Mouse (Mus musculus) thymus, postnatal 0 days (tissue): ENCODE measurements around the gene Arl10. TPM values are rescaled to one million over a fixed set of nuclear protein-coding genes. Genes with fewer than 3 reads are reported as not detected.
"Not testable (repeated sequence)": the region's sequence is repeated elsewhere in the genome, so short reads cannot be mapped to it uniquely, and the experiment has no call there.

Experiments used
- DNase-seq: peaks from one replicate; pipeline ENCODE4 v3.0.0-alpha.2; 2015; ENCODE audit warnings: low spot score
- microRNA-seq: library from miRNA; unstranded; fragments of <30 nt; microRNA quantifications from one replicate; pipeline ENCODE4, GENCODE M21; 2016; ENCODE audit warnings: borderline number of aligned reads
- polyA plus RNA-seq: library from polyadenylated mRNA; unstranded; fragments of >200 nt; fragmentation: Nextera tagmentation; extraction: Ambion mirVana; gene quantifications from 2 replicates; pipeline ENCODE4 v1.2.1, GENCODE M21; 2015

Arl10 gene
- polyA plus RNA-seq, 1 experiment from 2014 or later = 8.3 TPM

DNA sequence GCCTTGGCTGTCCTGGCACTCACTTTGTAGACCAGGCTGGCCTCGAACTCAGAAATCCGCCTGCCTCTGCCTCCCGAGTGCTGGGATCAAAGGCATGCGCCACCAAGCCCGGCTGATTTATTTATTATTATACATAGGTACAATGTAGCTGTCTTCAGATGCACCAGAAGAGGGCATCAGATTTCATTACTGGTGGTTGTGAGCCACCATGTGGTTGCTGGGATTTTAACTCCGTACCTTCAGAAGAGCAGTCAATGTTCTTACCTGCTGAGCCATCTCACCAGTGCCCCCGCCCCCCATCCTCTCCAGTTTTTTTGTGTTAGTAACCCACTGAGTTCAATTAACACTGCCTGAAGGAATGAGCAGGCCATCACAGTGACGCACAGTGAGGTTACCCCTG lies 38.3 kb downstream of the Arl10 start:
- not testable (repeated sequence) for DNase-seq

- DNase-seq = no peak
These were observed 41.5 kb downstream of the Arl10 start for GRCm38 (mm10) chr13:54616307-54616706.

DNA sequence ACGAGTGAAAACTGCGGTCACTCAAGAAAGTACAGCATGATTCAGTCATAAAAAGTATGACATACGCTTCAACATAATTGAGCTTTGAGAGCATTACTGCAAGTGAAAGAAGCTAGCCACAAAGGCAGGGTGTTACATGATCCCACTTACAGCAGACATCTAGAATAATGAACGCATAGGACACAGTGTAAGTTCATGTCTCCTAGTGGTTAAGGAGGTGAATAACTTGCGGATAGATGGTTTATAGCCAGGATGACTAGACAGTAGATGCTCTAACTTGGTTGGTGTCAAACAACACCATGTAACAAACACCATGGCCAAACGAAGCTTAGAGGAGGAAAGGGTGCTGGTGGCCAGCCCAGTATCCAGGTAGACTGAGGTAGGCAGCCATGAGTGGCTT lies 42.2 kb downstream of the Arl10 start:
- DNase-seq = no peak

GRCm38 (mm10) chr13:54621155-54621932 lies 46.5 kb downstream of the Arl10 start, which contains the start of gene Faf2:
Gene Faf2, plus strand, starts transcription at chr13:54621784.
- peak; percentile 96 for DNase-seq

DNA sequence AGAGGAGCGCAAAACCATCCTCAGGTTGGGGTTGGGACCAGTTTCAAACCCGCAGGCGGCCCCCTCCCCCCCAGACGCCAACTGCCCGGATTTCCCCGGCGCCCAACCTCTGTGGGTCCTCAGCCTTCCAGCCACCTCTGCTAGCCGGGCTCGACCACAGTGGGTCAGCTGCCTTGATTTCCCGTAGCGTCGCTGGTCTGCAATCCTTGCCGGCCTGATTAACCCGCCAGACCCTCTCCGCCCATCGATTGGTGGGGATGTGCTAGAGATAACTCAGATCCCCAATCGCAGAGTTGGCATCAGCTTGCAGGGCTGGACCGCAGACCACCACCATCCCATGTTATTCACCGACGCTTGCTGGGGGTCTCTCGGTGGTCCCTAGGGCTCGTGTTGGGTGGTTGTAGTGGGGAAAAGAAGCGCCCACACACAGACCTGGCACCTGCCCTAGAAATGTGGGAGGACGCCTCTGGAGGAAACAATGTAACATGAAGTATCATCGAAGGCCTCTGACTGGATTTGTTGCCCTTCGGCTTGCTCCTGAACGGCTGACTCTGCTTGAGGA lies 47.2 kb downstream of the Arl10 start:
- peak; percentile 31 for DNase-seq

- no peak for DNase-seq
These were observed 54.3 kb downstream of the Arl10 start for GRCm38 (mm10) chr13:54629128-54629527.

Small RNA genes lying within 50 kb of the gene (microRNA-seq; reads per million reads assigned to microRNA genes)
- gene Gm24195 = not detected

Other genes with a start within 250 kb of the Arl10 start
- gene Cplx2, start 203.7 kb upstream of the Arl10 start, polyA plus RNA-seq = 0.49 and 0.50 TPM in 2 replicates
- gene Thoc3, start 106.2 kb upstream of the Arl10 start, polyA plus RNA-seq = 90.2 and 91.4 TPM in 2 replicates
- 4.3 and 4.9 TPM in 2 replicates for gene Simc1, start 71.2 kb upstream of the Arl10 start, polyA plus RNA-seq
- gene 4833439L19Rik, start 9.6 kb upstream of the Arl10 start, polyA plus RNA-seq = 69.8 and 76.4 TPM in 2 replicates
- gene Nop16, start 15.1 kb downstream of the Arl10 start, polyA plus RNA-seq = 64.8 and 72.4 TPM in 2 replicates
- gene Higd2a, start 15.2 kb downstream of the Arl10 start, polyA plus RNA-seq = 250 and 258 TPM in 2 replicates
- gene Cltb, start 36.3 kb downstream of the Arl10 start, polyA plus RNA-seq = 56.5 and 57.0 TPM in 2 replicates
- gene Faf2, start 46.8 kb downstream of the Arl10 start, polyA plus RNA-seq = 52.6 and 52.8 TPM in 2 replicates
- 73.0 and 83.5 TPM in 2 replicates for gene Rnf44, start 118.9 kb downstream of the Arl10 start, polyA plus RNA-seq
- 0.14 and 0.22 TPM in 2 replicates for gene Cdhr2, start 126.4 kb downstream of the Arl10 start, polyA plus RNA-seq
- 0.77 and 1.0 TPM in 2 replicates for gene Gprin1, start 174.9 kb downstream of the Arl10 start, polyA plus RNA-seq
- 0.31 TPM in 1 of 2 replicates, not detected in the other for gene Sncb, start 191.6 kb downstream of the Arl10 start, polyA plus RNA-seq
- gene Eif4e1b, start 209.0 kb downstream of the Arl10 start, polyA plus RNA-seq = not detected in 2 replicates
- 4.4 and 5.0 TPM in 2 replicates for gene Tspan17, start 214.4 kb downstream of the Arl10 start, polyA plus RNA-seq